Mouse (Mus musculus) forebrain, embryonic 15.5 days (tissue): ENCODE measurements around the gene Fbxo41. TPM values are rescaled to one million over a fixed set of nuclear protein-coding genes. Genes with fewer than 3 reads are reported as not detected.

Source experiments
- ATAC-seq: fragments of 200-750 bp; cut with Nextera tagmentation; replicated peaks from 2 replicates; pipeline ENCODE4 v1.8.0; 2017; ENCODE audit warnings: mild to moderate bottlenecking, moderate TSS enrichment, moderate library complexity
- H3K27ac ChIP-seq: fragments of 300-500 bp; sonication (generic); replicated peaks from 2 replicates; pipeline ENCODE4 v1.5.1; 2015; ENCODE audit warnings: mild to moderate bottlenecking, inconsistent platforms
- H3K27me3 ChIP-seq: fragments of 300-500 bp; sonication (generic); 2 replicates; pipeline ENCODE4 v1.6.1; 2015; ENCODE audit warnings: inconsistent platforms
- H3K36me3 ChIP-seq: fragments of 300-500 bp; sonication (generic); 2 replicates; pipeline ENCODE4 v1.6.1; 2015; ENCODE audit warnings: mild to moderate bottlenecking, inconsistent platforms
- H3K4me1 ChIP-seq: fragments of 300-500 bp; sonication (generic); 2 replicates; pipeline ENCODE4 v1.6.1; 2015; ENCODE audit warnings: inconsistent platforms
- H3K4me2 ChIP-seq: fragments of 300-500 bp; sonication (generic); replicated peaks from 2 replicates; pipeline ENCODE4 v1.6.1; 2015; ENCODE audit warnings: mild to moderate bottlenecking, inconsistent platforms
- H3K4me3 ChIP-seq: fragments of 300-500 bp; sonication (generic); 2 replicates; pipeline ENCODE4 v1.5.1; 2015; ENCODE audit warnings: mild to moderate bottlenecking, inconsistent platforms
- H3K9ac ChIP-seq: fragments of 300-500 bp; sonication (generic); replicated peaks from 2 replicates; pipeline ENCODE4 v1.6.1; 2015; ENCODE audit warnings: mild to moderate bottlenecking, inconsistent platforms
- H3K9me3 ChIP-seq: fragments of 300-500 bp; sonication (generic); 2 replicates; pipeline ENCODE4 v1.6.1; 2016; ENCODE audit warnings: inconsistent platforms
- WGBS: fragments of 180-500 bp; shearing (Covaris S2); methylation state at CpG from one replicate; pipeline ENCODE4 v1.1.7; 2015; ENCODE audit warnings: mixed read lengths; 5-methylcytosine and 5-hydroxymethylcytosine counted together
- polyA plus RNA-seq: library from polyadenylated mRNA; unstranded; fragments of >200 nt; fragmentation: Nextera tagmentation; extraction: Ambion mirVana; gene quantifications from 2 replicates; pipeline ENCODE4 v1.2.1, GENCODE M21; 2015

Gene Fbxo41
- polyA plus RNA-seq, 1 experiment from 2014 or later: 7.2 TPM

GRCm38 (mm10) chr6:85511286-85512055 is 8.7 kb upstream of the Fbxo41 start:
- Histone ChIP-seq H3K27me3 (peaks cover 72% of the 10 kb centered on the region), H3K4me2 (peak overlapping the region; percentile 81), H3K4me1 (peaks cover 31% of the 10 kb centered on the region), H3K9ac (no peak overlapping the region), H3K36me3 (no peaks in the 10 kb centered on the region), H3K27ac (no peak overlapping the region), H3K9me3 (no peaks in the 10 kb centered on the region), H3K4me3 (peak overlapping the region; percentile 46)
- under 1% methylated on average over 88 of the region's 88 CpGs for WGBS
- ATAC-seq: no peak

DNA sequence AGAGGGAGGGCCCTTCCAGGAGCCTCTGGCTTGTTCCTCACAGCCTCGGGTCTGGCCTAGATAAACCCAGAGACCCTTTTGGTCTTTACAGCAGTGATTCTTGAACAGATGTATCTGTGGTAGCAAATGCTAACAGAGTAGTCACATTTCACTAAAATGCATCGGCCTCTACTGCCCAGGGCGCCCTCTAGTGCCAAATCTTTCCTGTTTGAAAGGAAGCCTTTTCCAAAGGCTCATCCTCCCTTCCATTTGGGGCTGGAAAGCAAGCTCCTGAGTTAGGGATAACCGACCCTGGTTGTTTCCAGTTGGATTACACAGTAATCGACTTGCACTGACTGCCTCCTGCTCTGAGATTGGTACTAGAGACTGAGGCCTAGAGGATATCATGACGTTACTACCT is 7.7 kb upstream of the Fbxo41 start:
- Histone ChIP-seq H3K36me3 (no peaks in the 10 kb centered on the region), H3K27ac (no peak overlapping the region), H3K4me2 (no peak overlapping the region), H3K27me3 (peaks cover 66% of the 10 kb centered on the region), H3K9me3 (no peaks in the 10 kb centered on the region), H3K9ac (no peak overlapping the region), H3K4me3 (no peak overlapping the region), H3K4me1 (peaks cover 31% of the 10 kb centered on the region)
- WGBS: 1% methylated on average over 6 of the region's 6 CpGs
- ATAC-seq: no peak

GRCm38 (mm10) chr6:85508602-85509001 is 5.8 kb upstream of the Fbxo41 start:
- no peak overlapping the region for H3K9ac ChIP-seq
- WGBS: 38% methylated on average over 5 of the region's 5 CpGs
- no peak overlapping the region for H3K4me2 ChIP-seq
- peaks cover 26% of the 10 kb centered on the region for H3K4me1 ChIP-seq
- no peaks in the 10 kb centered on the region for H3K36me3 ChIP-seq
- no peak for ATAC-seq
- H3K9me3 ChIP-seq: no peaks in the 10 kb centered on the region
- peaks cover 47% of the 10 kb centered on the region for H3K27me3 ChIP-seq
- no peak overlapping the region for H3K27ac ChIP-seq
- no peak overlapping the region for H3K4me3 ChIP-seq

DNA sequence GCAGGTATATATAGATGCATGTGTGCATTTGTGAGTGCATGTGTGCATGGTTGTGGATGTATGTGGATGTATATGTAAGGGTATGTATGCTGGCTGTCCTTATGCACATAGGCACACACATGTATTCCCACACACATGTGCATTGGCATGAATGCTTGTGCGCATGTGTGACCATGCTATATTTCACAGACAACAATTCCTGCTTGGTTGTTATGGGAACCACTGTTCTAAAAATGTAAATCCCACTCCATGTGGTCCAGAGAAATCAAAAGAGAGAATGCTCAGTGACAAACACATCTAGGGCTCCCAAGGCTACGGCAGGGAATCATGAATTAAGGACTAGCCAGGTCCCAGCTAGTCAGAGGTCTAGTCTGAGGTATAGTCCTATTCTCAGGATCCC is 2.1 kb upstream of the Fbxo41 start:
- Histone ChIP-seq H3K27me3 (peaks cover 10% of the 10 kb centered on the region), H3K9me3 (no peaks in the 10 kb centered on the region), H3K36me3 (no peaks in the 10 kb centered on the region), H3K4me1 (peaks cover 21% of the 10 kb centered on the region), H3K9ac (no peak overlapping the region), H3K4me2 (no peak overlapping the region), H3K4me3 (no peak overlapping the region), H3K27ac (no peak overlapping the region)
- WGBS: 53% methylated on average over 2 of the region's 2 CpGs
- no peak for ATAC-seq

- under 1% methylated on average over 33 of the region's 37 CpGs for WGBS
- H3K27ac ChIP-seq: peak overlapping the region; percentile 72
- peak overlapping the region; percentile 95 for H3K4me3 ChIP-seq
- H3K9me3 ChIP-seq: no peaks in the 10 kb centered on the region
- no peaks in the 10 kb centered on the region for H3K36me3 ChIP-seq
- peak; percentile 85 for ATAC-seq
- peaks cover 21% of the 10 kb centered on the region for H3K4me1 ChIP-seq
- no peaks in the 10 kb centered on the region; the same call in 1 of the 2 replicates for H3K27me3 ChIP-seq
- peak overlapping the region; percentile 91 for H3K9ac ChIP-seq
- peak overlapping the region; percentile 88 for H3K4me2 ChIP-seq
These were observed 487 bp downstream of the Fbxo41 start for GRCm38 (mm10) chr6:85502103-85502910.

GRCm38 (mm10) chr6:85501571-85502102 is 1.2 kb downstream of the Fbxo41 start:
- no peaks in the 10 kb centered on the region for H3K9me3 ChIP-seq
- peak overlapping the region; percentile 88 for H3K4me2 ChIP-seq
- no peaks in the 10 kb centered on the region; the same call in 1 of the 2 replicates for H3K27me3 ChIP-seq
- peak overlapping the region; percentile 95 for H3K4me3 ChIP-seq
- no peaks in the 10 kb centered on the region for H3K36me3 ChIP-seq
- peak overlapping the region; percentile 91 for H3K9ac ChIP-seq
- WGBS: 5% methylated on average over 6 of the region's 6 CpGs
- peaks cover 21% of the 10 kb centered on the region for H3K4me1 ChIP-seq
- peak overlapping the region; percentile 72 for H3K27ac ChIP-seq
- ATAC-seq: peak; percentile 11; the same call in 1 of the 2 replicates

DNA sequence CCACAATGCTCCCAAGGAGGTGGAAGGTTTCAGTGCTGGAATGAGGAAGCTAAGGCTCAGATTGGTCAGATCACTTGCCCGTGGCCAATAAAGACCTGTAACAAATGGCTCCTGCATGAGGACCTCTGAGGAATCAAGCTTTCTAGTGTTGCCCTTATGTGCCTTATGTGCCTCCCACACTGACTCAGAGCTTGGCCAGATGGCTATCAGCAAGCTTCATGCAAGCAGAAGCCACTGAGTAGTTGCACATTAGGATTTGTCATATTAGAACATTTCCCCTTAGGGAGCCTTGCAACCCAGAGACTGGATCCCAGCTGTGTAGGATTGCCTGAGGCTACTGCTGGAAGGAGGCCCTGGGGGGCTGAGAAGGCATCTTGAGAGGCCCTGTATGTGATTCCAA is 2.4 kb downstream of the Fbxo41 start:
- no peak overlapping the region for H3K9ac ChIP-seq
- H3K27me3 ChIP-seq: no peaks in the 10 kb centered on the region; the same call in 1 of the 2 replicates
- H3K4me1 ChIP-seq: peaks cover 21% of the 10 kb centered on the region
- H3K4me3 ChIP-seq: no peak overlapping the region
- 81% methylated on average over 1 of the region's 1 CpGs for WGBS
- no peak for ATAC-seq
- H3K36me3 ChIP-seq: no peaks in the 10 kb centered on the region
- no peak overlapping the region for H3K27ac ChIP-seq
- H3K4me2 ChIP-seq: no peak overlapping the region
- no peaks in the 10 kb centered on the region for H3K9me3 ChIP-seq

DNA sequence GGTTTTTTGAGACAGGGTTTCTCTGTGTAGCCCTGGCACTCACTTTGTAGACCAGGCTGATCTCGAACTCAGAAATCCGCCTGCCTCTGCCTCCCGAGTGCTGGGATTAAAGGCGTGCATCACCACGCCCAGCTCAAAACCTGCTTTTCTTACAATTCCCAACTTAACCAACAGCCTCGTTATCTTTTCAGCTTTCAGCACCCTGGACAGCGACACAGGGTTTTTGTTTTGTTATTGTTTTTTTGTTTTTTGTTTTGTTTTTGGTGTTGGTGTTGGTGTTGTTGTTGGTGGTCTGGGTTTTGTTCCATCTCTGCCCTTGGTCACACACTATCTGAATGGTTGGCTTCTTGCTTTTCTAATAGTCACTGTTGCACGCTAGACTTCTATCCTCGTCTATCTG is 4.6 kb downstream of the Fbxo41 start:
- Histone ChIP-seq H3K36me3 (no peaks in the 10 kb centered on the region), H3K9ac (no peak overlapping the region), H3K27ac (no peak overlapping the region), H3K9me3 (no peaks in the 10 kb centered on the region), H3K4me2 (no peak overlapping the region), H3K27me3 (no peaks in the 10 kb centered on the region; the same call in 1 of the 2 replicates), H3K4me1 (peaks cover 18% of the 10 kb centered on the region), H3K4me3 (no peak overlapping the region)
- no peak for ATAC-seq
- WGBS: 68% methylated on average over 9 of the region's 9 CpGs

DNA sequence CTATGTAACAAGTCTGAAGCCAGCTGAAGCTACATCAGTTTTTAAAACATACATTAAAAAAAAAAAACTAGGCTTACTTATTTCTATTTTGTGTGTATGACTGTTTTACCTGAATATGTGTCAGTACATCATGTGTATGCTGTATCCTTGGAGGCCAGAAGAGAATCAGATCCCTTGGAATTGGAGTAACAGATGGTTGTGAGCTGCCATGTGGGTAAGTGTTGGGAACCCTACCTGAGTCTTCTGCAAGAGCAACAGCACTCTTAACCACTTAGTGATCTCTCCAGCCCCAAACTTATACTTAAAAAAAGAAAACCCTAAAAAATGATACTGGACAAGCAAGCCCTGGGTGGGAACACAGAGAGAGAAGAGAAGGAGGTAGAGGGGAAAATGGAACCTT is 5.8 kb downstream of the Fbxo41 start:
- no peak overlapping the region for H3K27ac ChIP-seq
- no peak for ATAC-seq

GRCm38 (mm10) chr6:85491606-85492005 is 11.2 kb downstream of the Fbxo41 start:
- Histone ChIP-seq H3K27ac (no peak overlapping the region), H3K9ac (no peak overlapping the region), H3K4me3 (no peak overlapping the region), H3K27me3 (no peaks in the 10 kb centered on the region), H3K4me2 (no peak overlapping the region), H3K4me1 (no peaks in the 10 kb centered on the region), H3K9me3 (no peaks in the 10 kb centered on the region), H3K36me3 (no peaks in the 10 kb centered on the region)
- 90% methylated on average over 3 of the region's 3 CpGs for WGBS
- no peak for ATAC-seq

More for the DNA sequence above, 5.8 kb downstream of the Fbxo41 start:
- H3K9me3 ChIP-seq: no peaks in the 10 kb centered on the region
- peaks cover 10% of the 10 kb centered on the region for H3K4me1 ChIP-seq
- H3K4me3 ChIP-seq: no peak overlapping the region
- H3K27me3 ChIP-seq: no peaks in the 10 kb centered on the region; the same call in 1 of the 2 replicates
- H3K4me2 ChIP-seq: no peak overlapping the region
- no peaks in the 10 kb centered on the region for H3K36me3 ChIP-seq
- no peak overlapping the region for H3K9ac ChIP-seq

DNA sequence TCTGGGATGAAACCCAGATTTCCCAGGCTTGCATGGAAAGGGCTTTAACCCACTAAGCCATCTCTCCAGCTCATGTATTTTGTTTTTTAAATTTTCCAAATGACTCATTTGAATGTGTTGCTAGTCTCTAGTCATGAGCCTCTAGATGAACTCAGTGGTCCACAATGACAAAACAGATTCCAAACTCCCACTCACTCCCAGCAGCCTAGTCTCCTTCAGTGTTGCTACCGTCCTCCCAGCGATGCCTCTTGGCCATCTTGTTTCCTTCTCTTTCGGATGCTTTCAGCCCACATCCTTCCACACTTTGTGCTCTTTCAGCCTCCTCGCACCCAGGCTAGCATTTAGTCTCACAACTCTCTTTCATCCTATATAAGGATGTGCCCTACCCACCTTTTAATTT is 12.5 kb downstream of the Fbxo41 start:
- Histone ChIP-seq H3K4me2 (no peak overlapping the region), H3K4me1 (no peaks in the 10 kb centered on the region), H3K36me3 (no peaks in the 10 kb centered on the region), H3K9me3 (no peaks in the 10 kb centered on the region), H3K9ac (no peak overlapping the region), H3K27ac (no peak overlapping the region), H3K4me3 (no peak overlapping the region), H3K27me3 (peaks cover 11% of the 10 kb centered on the region; the same call in 1 of the 2 replicates)
- 88% methylated on average over 4 of the region's 4 CpGs for WGBS
- ATAC-seq: no peak

DNA sequence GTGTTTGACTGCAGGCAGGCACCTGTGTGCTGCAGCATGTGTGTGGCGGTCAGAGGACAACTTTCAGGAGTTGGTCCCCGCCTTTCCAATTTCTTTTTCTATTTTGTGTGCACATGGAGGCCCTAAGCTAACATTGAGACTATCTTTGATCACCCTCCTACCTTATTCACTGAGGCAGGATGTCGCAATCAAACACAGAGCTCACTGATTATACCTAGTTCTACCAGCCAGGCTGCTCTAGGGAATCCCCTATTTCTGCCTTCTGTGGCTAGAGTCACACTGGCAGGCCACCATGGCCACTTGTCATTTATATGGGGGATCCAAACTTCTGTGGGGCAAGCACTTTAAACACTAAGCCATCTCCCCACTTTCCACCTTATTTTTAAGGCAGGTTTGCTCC is 13.1 kb downstream of the Fbxo41 start:
- Histone ChIP-seq H3K4me2 (no peak overlapping the region), H3K4me1 (peaks cover 2% of the 10 kb centered on the region), H3K4me3 (no peak overlapping the region), H3K27ac (no peak overlapping the region), H3K27me3 (peaks cover 17% of the 10 kb centered on the region; the same call in 1 of the 2 replicates), H3K9ac (no peak overlapping the region), H3K36me3 (no peaks in the 10 kb centered on the region), H3K9me3 (no peaks in the 10 kb centered on the region)
- 88% methylated on average over 3 of the region's 3 CpGs for WGBS
- no peak for ATAC-seq
